Mouse (Mus musculus): ENCODE results near the gene Brpf1. TPM values are rescaled to one million over a fixed set of nuclear protein-coding genes. Genes with fewer than 3 reads are reported as not detected.
"Not testable (repeated sequence)": the region's sequence is repeated elsewhere in the genome, so short reads cannot be mapped to it uniquely, and the experiment has no call there.

Gene Brpf1
- total RNA-seq, 4 experiments from 2014 or later = 19.5 to 32.3 (median 29.5) TPM

DNA sequence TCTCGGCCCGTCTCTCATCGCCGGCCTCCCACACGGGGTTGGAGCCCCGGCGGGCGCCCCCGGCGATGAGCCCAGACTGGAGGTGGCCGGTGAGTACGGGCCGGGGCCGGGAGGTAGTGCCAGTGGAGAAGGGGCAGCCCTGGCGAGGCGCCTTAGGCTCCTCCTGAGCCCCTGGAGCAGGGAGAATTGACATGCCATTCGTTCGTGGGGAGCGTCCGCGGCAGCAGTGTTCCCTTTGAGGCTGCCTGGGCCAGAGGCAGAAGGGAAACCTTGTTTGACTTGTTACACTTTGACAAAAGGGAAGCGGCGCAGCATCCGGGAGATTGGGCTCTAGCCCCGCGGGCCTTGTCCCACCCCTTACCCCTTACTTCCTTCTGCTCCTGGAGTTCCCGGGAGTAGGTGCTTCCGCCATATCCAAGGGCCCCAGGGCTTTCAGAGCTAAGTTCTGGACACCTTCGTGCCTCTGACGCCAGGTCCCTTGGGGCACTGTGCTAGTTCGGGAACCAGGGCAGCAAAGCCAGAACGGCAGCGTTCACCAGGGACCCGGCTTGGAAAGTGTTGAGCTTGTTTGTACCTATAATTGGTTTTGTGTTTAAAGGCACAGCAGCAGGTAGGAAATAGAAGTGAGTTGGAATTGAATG lies 664 bp downstream of the Brpf1 start:
- peak; percentile 48 for DNase-seq

DNA sequence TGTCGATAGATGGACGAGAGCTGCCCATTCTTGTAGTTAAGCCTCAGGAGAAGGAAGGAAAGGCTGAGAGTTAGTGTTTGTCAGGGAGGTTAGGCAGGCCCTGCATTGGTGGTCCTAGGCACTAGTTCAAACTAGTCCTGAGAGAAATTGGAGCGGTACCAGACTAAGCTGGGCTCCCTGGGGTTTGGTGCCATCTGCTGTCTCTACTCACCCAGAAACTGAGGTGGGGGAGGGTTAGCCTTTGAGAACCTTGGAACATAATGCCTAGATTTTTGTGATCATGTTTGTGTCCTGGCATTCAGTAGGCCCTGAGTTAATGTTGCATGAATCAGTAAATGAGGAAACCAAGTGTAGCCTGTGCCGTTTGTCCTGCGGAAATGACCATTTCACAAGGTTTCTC lies 1.2 kb downstream of the Brpf1 start:
- DNase-seq = no peak

DNA sequence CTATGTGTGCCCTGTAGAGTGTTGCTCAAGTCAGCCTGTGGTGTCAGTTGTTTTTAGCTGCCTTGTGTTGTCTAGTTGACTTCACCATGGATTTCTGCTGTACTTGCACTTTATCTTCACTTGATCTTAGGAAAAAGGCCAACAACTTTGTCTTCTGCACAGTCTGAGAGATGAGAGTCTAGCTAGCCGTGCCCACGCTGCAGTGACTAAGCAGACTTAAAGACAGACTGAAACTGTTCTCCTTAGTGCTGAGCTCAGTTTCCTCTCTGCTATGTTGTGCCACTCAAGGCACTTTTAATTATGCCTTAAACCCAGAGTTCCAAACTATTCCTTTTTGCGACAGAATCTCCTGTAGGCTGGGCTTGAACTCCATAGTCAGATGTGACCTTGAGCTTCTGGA lies 9.0 kb downstream of the Brpf1 start:
- no peak for DNase-seq

GRCm38 (mm10) chr6:113326533-113327315 lies 19.8 kb downstream of the Brpf1 start, which contains the start of gene Ogg1:
TSS of gene Ogg1 (plus strand) at chr6:113326972.
- peak; percentile 99 for DNase-seq

GRCm38 (mm10) chr6:113329396-113329795 lies 22.5 kb downstream of the Brpf1 start:
- no peak for DNase-seq

DNA sequence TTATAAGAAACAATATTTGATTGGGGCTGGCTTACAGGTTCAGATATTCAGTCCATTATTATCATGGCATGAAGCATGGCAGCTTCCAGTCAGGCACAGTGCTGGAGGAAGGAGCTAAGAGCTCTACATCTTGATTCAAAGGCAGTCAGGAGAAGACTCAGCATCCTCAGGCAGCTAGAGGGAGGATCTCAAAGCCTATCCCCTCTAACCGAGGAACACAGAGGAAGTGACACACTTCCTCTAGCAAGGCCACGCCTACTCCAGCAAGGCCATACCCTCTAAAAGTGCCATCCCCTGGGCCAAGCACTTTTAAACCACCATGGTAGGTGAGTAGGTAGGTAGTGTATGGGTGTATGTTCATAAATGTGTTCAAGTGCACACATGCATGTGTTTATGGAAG lies 23.6 kb downstream of the Brpf1 start:
- no peak for DNase-seq

GRCm38 (mm10) chr6:113331721-113332120 lies 24.8 kb downstream of the Brpf1 start:
- DNase-seq = no peak

GRCm38 (mm10) chr6:113332734-113333133 lies 25.8 kb downstream of the Brpf1 start:
- not testable (repeated sequence) for DNase-seq

- DNase-seq = no peak
Observed at GRCm38 (mm10) chr6:113333137-113333950, 26.4 kb downstream of the Brpf1 start.

DNA sequence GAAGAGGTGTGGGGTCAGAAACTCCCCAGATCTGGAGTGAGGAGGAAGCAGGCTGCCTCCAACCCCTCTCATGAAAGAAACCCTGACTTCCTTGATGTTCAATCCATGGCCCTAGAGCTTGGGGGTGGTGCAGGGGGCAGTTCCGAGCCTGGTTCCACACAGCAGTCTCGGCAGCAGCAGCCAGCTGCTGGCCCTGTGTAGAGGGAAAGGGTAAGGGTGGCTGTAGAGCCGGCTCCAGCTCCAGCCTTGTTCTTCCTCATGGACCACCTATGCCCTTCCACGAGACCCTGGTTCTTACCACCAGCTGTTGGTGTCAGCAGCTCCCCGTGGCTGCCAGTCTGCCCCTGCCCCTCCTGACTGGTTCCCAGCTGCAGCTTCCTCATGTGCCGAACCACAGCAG lies 27.3 kb downstream of the Brpf1 start:
- no peak for DNase-seq

GRCm38 (mm10) chr6:113336852-113337620 lies 30.1 kb downstream of the Brpf1 start:
- no peak for DNase-seq

DNA sequence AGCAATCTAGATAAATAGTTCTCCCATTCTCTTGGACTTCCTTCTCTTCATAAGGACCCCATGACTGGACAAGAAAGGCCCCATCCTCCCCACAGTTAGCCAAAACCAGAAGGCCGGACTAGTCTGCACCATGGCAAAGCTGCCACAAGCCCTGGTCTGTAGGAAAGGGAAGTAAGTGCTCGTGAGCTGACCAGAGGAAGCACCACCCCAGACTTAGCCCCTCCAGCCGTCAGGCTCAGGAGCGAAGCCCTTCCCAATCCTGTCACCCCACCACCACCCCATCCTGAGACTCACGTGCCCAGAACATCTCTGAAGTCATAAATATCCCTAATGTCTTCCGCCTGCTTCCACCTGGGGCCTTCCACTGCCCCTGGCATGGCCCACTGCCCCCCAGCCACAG lies 34.6 kb downstream of the Brpf1 start:
- no peak for DNase-seq

- no peak for DNase-seq
Observed at GRCm38 (mm10) chr6:113342297-113342696, 35.4 kb downstream of the Brpf1 start.

- peak; percentile 83 for DNase-seq
Observed at GRCm38 (mm10) chr6:113343177-113344092, 36.5 kb downstream of the Brpf1 start, which contains the start of gene Camk1. TSS of gene Camk1 (minus strand) at chr6:113343984.

GRCm38 (mm10) chr6:113344321-113344720 lies 37.4 kb downstream of the Brpf1 start:
- peak; percentile 77 for DNase-seq

GRCm38 (mm10) chr6:113346897-113347296 lies 40.0 kb downstream of the Brpf1 start:
- no peak for DNase-seq

DNA sequence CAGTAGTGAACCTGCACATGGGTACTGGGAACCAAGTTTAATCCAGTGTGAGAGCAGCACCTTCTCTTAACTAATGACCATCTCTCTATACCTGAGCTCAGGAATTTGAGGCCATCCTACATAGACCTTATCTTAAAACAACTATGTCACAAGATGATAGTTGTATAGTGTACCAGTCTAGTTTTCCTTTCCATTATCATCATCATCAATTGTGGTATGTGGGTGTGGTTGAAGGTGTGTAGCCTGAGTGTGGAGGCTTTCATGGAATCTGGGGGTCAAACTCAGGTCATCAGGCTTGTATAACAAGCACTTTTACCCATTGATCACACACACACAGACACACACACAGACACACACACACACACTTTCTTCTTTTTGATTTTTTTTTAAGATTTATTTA lies 43.6 kb downstream of the Brpf1 start:
- no peak for DNase-seq

- no peak for DNase-seq
Observed at GRCm38 (mm10) chr6:113351161-113351560, 44.2 kb downstream of the Brpf1 start.

- no peak for DNase-seq
Observed at GRCm38 (mm10) chr6:113351653-113352052, 44.7 kb downstream of the Brpf1 start.

DNA sequence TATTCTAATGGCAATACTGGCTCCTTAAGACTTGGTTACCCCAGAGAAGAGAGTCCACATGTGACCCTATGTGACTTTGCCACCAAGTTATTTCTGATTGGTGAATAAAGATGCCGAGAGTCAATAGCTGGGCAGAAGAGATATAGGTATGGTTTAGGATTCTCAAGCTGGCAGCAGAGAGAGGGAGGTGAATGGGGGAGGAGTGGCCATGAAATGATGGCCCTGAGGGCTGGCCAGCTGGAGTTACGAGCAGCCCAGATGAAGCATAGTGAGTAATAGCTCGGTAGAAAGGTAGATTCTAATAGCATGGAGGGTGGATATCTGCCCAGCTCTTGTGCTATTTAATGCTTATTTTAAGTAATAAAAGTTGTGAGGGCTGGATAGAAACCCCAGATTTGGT lies 45.9 kb downstream of the Brpf1 start:
- no peak for DNase-seq

GRCm38 (mm10) chr6:113353696-113354095 lies 46.8 kb downstream of the Brpf1 start:
- DNase-seq = no peak
